Mouse (Mus musculus): ENCODE results near the gene Tmed10. TPM values are rescaled to one million over a fixed set of nuclear protein-coding genes. Genes with fewer than 3 reads are reported as not detected.

The Tmed10 gene
- polyA plus RNA-seq, 1 experiment from 2014 or later, result 306 TPM

Other genes starting within 250 kb of the Tmed10 start
- gene Rps6kl1, start 223.6 kb downstream of the Tmed10 start, polyA plus RNA-seq (2015; fragmentation: Nextera tagmentation; extraction: Ambion mirVana), result 0.78 and 1.1 TPM in 2 replicates
- 8.7 and 10.3 TPM in 2 replicates for gene Pgf, start 197.1 kb downstream of the Tmed10 start, polyA plus RNA-seq (2015; fragmentation: Nextera tagmentation; extraction: Ambion mirVana)
- 73.2 and 81.1 TPM in 2 replicates for gene Eif2b2, start 155.4 kb downstream of the Tmed10 start, polyA plus RNA-seq (2015; fragmentation: Nextera tagmentation; extraction: Ambion mirVana)
- 9.2 and 9.8 TPM in 2 replicates for gene Mlh3, start 104.2 kb downstream of the Tmed10 start, polyA plus RNA-seq (2015; fragmentation: Nextera tagmentation; extraction: Ambion mirVana)
- 43.2 and 45.4 TPM in 2 replicates for gene Acyp1, start 86.4 kb downstream of the Tmed10 start, polyA plus RNA-seq (2015; fragmentation: Nextera tagmentation; extraction: Ambion mirVana)
- 0.70 and 0.87 TPM in 2 replicates for gene Zc2hc1c, start 86.3 kb downstream of the Tmed10 start, polyA plus RNA-seq (2015; fragmentation: Nextera tagmentation; extraction: Ambion mirVana)
- 26.4 and 28.7 TPM in 2 replicates for gene Nek9, start 35.5 kb downstream of the Tmed10 start, polyA plus RNA-seq (2015; fragmentation: Nextera tagmentation; extraction: Ambion mirVana)
- gene Fos, start 99.0 kb upstream of the Tmed10 start, polyA plus RNA-seq (2015; fragmentation: Nextera tagmentation; extraction: Ambion mirVana), result 5.2 and 7.3 TPM in 2 replicates
- gene Jdp2, start 224.2 kb upstream of the Tmed10 start, polyA plus RNA-seq (2015; fragmentation: Nextera tagmentation; extraction: Ambion mirVana), result 0.35 and 0.63 TPM in 2 replicates

Measured in embryonic facial prominence, embryonic 13.5 days (tissue).